Mouse (Mus musculus) hindbrain, embryonic 12.5 days (tissue): ENCODE data around the gene Ppp1r16b. TPM values are rescaled to one million over a fixed set of nuclear protein-coding genes. Genes with fewer than 3 reads are reported as not detected.
"Not testable (repeated sequence)": the region's sequence is repeated elsewhere in the genome, so short reads cannot be mapped to it uniquely, and the experiment has no call there.

ENCODE experiments used
- ATAC-seq: fragments of 200-750 bp; cut with Nextera tagmentation; 2 replicates; pipeline ENCODE4 v1.8.0; 2017; ENCODE audit warnings: moderate TSS enrichment; ENCODE audit not compliant: low FRiP score
- H3K27ac ChIP-seq: fragments of 300-500 bp; sonication (generic); 2 replicates; pipeline ENCODE4 v1.5.1; 2016; ENCODE audit warnings: mild to moderate bottlenecking
- H3K27me3 ChIP-seq: fragments of 300-500 bp; sonication (generic); 2 replicates; pipeline ENCODE4 v1.6.1; 2016; ENCODE audit warnings: mild to moderate bottlenecking
- H3K36me3 ChIP-seq: fragments of 300-500 bp; sonication (generic); 2 replicates; pipeline ENCODE4 v1.6.1; 2016; ENCODE audit warnings: mild to moderate bottlenecking
- H3K4me1 ChIP-seq: fragments of 300-500 bp; sonication (generic); 2 replicates; pipeline ENCODE4 v1.6.1; 2016
- H3K4me2 ChIP-seq: fragments of 300-500 bp; sonication (generic); replicated peaks from 2 replicates; pipeline ENCODE4 v1.6.1; 2016; ENCODE audit warnings: mild to moderate bottlenecking
- H3K4me3 ChIP-seq: fragments of 300-500 bp; sonication (generic); 2 replicates; pipeline ENCODE4 v1.5.1; 2016; ENCODE audit warnings: mild to moderate bottlenecking
- H3K9ac ChIP-seq: fragments of 300-500 bp; sonication (generic); 2 replicates; pipeline ENCODE4 v1.6.1; 2016; ENCODE audit warnings: mild to moderate bottlenecking, moderate library complexity
- H3K9me3 ChIP-seq: fragments of 300-500 bp; sonication (generic); replicated peaks from 2 replicates; pipeline ENCODE4 v1.6.1; 2016; ENCODE audit warnings: mild to moderate bottlenecking
- WGBS: fragments of 180-500 bp; shearing (Covaris S2); methylation state at CpG from one replicate; pipeline ENCODE4 v1.1.7; 2016; 5-methylcytosine and 5-hydroxymethylcytosine counted together
- polyA plus RNA-seq: library from polyadenylated mRNA; unstranded; fragments of >200 nt; fragmentation: Nextera tagmentation; extraction: Ambion mirVana; gene quantifications from 2 replicates; pipeline ENCODE4 v1.2.1, GENCODE M21; 2016

The Ppp1r16b gene
- polyA plus RNA-seq, 1 experiment from 2014 or later: 3.7 TPM

DNA sequence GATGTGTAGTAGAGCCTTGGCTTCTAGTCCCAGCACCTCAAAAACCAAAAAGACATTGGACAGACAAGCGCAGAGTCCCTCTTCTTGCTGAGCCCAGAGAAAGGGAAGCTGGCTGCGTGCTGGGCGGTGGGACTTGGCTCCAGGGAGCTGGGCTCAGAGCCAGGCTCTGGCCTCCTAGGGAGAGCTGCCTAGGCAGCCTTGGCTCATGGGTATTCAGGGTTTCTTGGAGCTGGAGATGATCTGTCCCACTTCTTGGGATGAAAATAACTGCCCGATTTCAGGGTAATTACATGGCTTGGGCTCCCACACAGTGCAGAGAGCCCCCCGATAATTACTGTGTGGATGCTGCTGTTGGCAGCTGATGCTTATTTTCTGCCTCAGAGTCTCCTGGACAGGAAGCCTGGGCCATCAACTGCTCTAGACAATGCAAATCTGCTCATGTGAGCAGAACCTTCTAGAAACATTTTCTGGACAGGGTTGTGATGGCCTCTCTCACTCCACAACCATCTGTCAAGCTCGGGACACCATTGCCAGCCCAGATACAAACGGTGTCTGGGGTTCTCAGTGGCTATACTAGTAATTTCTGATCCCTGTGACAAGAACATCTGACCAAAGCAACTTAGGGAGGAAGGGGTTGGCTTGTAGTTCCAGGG, 69.4 kb downstream of the Ppp1r16b start:
- H3K4me1 ChIP-seq: peaks cover 5% of the 10 kb centered on the region; the same call in 1 of the 2 replicates
- no peak for ATAC-seq

GRCm38 (mm10) chr2:158735340-158735739, 70.1 kb downstream of the Ppp1r16b start:
- no peaks in the 10 kb centered on the region; the same call in 1 of the 2 replicates for H3K27me3 ChIP-seq
- peaks cover 5% of the 10 kb centered on the region; the same call in 1 of the 2 replicates for H3K4me1 ChIP-seq
- no peak for ATAC-seq
- H3K4me2 ChIP-seq: no peak overlapping the region
- WGBS: 93% methylated on average over 8 of the region's 8 CpGs
- no peak overlapping the region for H3K9ac ChIP-seq
- no peak overlapping the region for H3K4me3 ChIP-seq
- no peak overlapping the region for H3K27ac ChIP-seq
- H3K36me3 ChIP-seq: no peaks in the 10 kb centered on the region
- 0 out of 2 replicates have a peak, but pooled peaks cover 4% of the 10 kb centered on the region for H3K9me3 ChIP-seq

More for the DNA sequence above, 69.4 kb downstream of the Ppp1r16b start:
- Histone ChIP-seq H3K9me3 (0 out of 2 replicates have a peak, but pooled peaks cover 4% of the 10 kb centered on the region), H3K36me3 (no peaks in the 10 kb centered on the region), H3K4me3 (no peak overlapping the region), H3K27ac (no peak overlapping the region), H3K4me2 (no peak overlapping the region), H3K9ac (no peak overlapping the region), H3K27me3 (no peaks in the 10 kb centered on the region; the same call in 1 of the 2 replicates)
- 82% methylated on average over 7 of the region's 7 CpGs for WGBS

GRCm38 (mm10) chr2:158736247-158736646, 71.0 kb downstream of the Ppp1r16b start:
- not testable (repeated sequence) for H3K9ac ChIP-seq, H3K4me3 ChIP-seq, H3K27ac ChIP-seq, H3K36me3 ChIP-seq, H3K4me2 ChIP-seq, H3K9me3 ChIP-seq, ATAC-seq, H3K27me3 ChIP-seq, H3K4me1 ChIP-seq
- WGBS: 84% methylated on average over 4 of the region's 4 CpGs

DNA sequence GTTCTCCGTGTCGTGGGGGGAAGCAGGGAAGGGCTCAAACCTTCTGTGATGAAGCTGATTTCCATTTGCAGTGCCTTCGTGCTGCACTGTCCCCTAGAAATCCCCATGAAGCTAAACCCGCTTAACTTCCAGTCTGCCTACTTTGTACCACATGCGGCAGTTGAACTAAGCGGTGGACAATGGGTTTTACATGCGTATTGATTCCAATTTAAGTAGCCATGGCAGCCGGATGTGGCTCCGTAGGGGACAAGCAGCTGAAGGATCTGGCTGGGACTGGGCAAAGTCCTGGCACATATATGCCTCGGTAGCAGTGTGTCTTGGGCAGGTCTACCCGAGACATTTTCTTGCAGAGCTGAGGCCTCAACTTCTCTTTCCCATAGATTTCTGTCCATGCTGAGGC, 73.4 kb downstream of the Ppp1r16b start:
- H3K4me3 ChIP-seq: no peak overlapping the region
- peaks cover 8% of the 10 kb centered on the region; the same call in 1 of the 2 replicates for H3K9me3 ChIP-seq
- 54% methylated on average over 11 of the region's 11 CpGs for WGBS
- ATAC-seq: peak; percentile 41; the same call in 1 of the 2 replicates
- peaks cover 9% of the 10 kb centered on the region for H3K4me1 ChIP-seq
- no peak overlapping the region for H3K9ac ChIP-seq
- H3K27me3 ChIP-seq: no peaks in the 10 kb centered on the region; the same call in 1 of the 2 replicates
- H3K36me3 ChIP-seq: no peaks in the 10 kb centered on the region
- no peak overlapping the region for H3K27ac ChIP-seq
- H3K4me2 ChIP-seq: 0 out of 2 replicates have a peak overlapping the region, but pooled peaks have one; percentile 6

DNA sequence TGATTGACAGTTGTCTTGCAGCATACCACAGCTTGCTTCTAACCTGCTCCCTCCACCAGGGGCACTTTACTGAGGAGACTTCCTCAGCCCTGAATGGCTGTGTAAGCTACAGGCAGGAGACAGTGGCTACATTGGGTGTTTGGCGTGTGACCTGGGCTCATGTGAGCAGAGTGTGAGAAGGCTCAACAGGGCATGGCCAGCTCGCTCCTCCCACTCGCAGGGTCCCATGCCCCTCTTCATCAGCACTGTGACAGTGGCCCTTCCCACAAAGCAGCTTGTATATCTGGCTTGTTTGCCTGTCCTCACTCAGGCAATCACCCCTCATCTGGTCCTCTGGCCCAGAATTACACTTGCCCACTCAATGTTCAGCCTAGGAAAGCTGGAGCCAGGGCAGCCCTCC, 73.9 kb downstream of the Ppp1r16b start:
- Histone ChIP-seq H3K4me3 (no peak overlapping the region), H3K9me3 (peaks cover 8% of the 10 kb centered on the region; the same call in 1 of the 2 replicates), H3K27ac (no peak overlapping the region), H3K4me2 (no peak overlapping the region), H3K4me1 (peaks cover 9% of the 10 kb centered on the region), H3K36me3 (no peaks in the 10 kb centered on the region), H3K27me3 (no peaks in the 10 kb centered on the region), H3K9ac (no peak overlapping the region)
- no peak for ATAC-seq
- 75% methylated on average over 3 of the region's 3 CpGs for WGBS

GRCm38 (mm10) chr2:158741011-158741501, 75.9 kb downstream of the Ppp1r16b start:
- ATAC-seq: peak; percentile 55

GRCm38 (mm10) chr2:158742431-158742830, 77.2 kb downstream of the Ppp1r16b start:
- no peak overlapping the region for H3K4me3 ChIP-seq
- peaks cover 14% of the 10 kb centered on the region for H3K4me1 ChIP-seq
- no peak for ATAC-seq

More at GRCm38 (mm10) chr2:158741011-158741501, 75.9 kb downstream of the Ppp1r16b start:
- WGBS: 35% methylated on average over 9 of the region's 9 CpGs
- Histone ChIP-seq H3K9ac (no peak overlapping the region), H3K4me2 (no peak overlapping the region), H3K27me3 (no peaks in the 10 kb centered on the region), H3K27ac (no peak overlapping the region), H3K9me3 (peaks cover 8% of the 10 kb centered on the region; the same call in 1 of the 2 replicates), H3K4me1 (peaks cover 14% of the 10 kb centered on the region), H3K4me3 (no peak overlapping the region), H3K36me3 (no peaks in the 10 kb centered on the region)

DNA sequence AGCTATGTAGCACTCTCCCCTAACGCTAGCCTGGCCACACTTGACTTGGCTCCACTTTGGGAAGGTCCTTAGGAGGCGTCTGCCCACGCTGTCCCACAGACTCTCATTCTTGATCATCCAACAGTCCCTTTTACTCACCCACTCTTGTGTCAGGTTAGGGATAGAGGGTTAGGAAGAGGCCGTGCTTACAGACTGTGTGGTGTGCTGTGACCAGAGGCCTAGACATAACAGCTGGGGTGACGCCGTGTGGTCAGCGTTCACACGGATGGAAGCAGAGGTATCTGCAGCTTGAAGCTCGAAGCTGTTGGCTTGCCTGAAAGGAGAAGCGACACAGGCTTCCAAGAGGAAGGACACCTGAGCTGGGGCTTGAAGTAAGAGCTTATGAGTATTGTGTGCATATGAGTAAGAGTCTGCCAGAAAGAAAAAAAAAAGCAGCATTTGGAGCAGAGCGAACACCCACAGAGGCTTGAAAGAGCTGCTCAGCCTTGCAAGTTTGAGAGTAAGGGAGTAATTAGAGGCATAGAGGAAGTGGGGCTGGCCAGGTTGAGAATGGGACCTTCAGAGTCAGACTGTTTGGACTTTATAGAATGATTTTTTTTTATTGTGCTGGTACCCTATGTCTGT, 78.4 kb downstream of the Ppp1r16b start:
- Histone ChIP-seq H3K27ac (no peak overlapping the region), H3K9me3 (peaks cover 4% of the 10 kb centered on the region; the same call in 1 of the 2 replicates), H3K4me3 (no peak overlapping the region), H3K4me1 (peaks cover 10% of the 10 kb centered on the region), H3K36me3 (no peaks in the 10 kb centered on the region), H3K27me3 (0 out of 2 replicates have a peak, but pooled peaks cover 3% of the 10 kb centered on the region), H3K4me2 (no peak overlapping the region), H3K9ac (no peak overlapping the region)
- no peak for ATAC-seq
- 93% methylated on average over 11 of the region's 11 CpGs for WGBS

More at GRCm38 (mm10) chr2:158742431-158742830, 77.2 kb downstream of the Ppp1r16b start:
- Histone ChIP-seq H3K9ac (no peak overlapping the region), H3K36me3 (no peaks in the 10 kb centered on the region), H3K27me3 (0 out of 2 replicates have a peak, but pooled peaks cover 3% of the 10 kb centered on the region), H3K27ac (no peak overlapping the region), H3K4me2 (no peak overlapping the region), H3K9me3 (peaks cover 4% of the 10 kb centered on the region; the same call in 1 of the 2 replicates)
- WGBS: 76% methylated on average over 5 of the region's 5 CpGs

DNA sequence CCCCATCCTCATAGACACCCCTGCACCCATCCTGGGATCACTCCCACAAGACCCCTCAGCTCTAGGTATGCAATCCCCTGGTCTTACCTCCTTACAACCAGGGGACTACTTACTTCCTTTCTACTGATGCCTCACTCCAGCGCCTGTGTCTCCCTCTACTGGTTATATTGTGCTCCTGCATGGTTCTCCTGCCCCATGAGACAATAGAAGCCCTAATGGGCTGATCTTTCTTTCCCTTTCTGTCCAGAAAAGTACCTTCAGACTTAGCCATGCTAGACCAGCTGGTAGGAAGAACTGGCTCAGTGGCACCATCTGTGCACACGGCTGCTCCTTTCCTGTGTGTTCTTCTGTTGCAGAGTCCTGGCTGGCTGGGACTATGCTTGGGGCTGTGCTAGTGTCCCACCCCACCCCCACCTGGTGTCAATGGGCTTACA, 79.9 kb downstream of the Ppp1r16b start:
- Histone ChIP-seq H3K27me3 (0 out of 2 replicates have a peak, but pooled peaks cover 3% of the 10 kb centered on the region), H3K27ac (no peak overlapping the region), H3K36me3 (no peaks in the 10 kb centered on the region), H3K4me2 (no peak overlapping the region), H3K9me3 (peaks cover 4% of the 10 kb centered on the region; the same call in 1 of the 2 replicates), H3K4me3 (no peak overlapping the region), H3K9ac (no peak overlapping the region), H3K4me1 (peaks cover 9% of the 10 kb centered on the region)
- WGBS: 28% methylated on average over 2 of the region's 2 CpGs
- no peak for ATAC-seq

- 79% methylated on average over 11 of the region's 11 CpGs for WGBS
- Histone ChIP-seq H3K27me3 (0 out of 2 replicates have a peak, but pooled peaks cover 3% of the 10 kb centered on the region), H3K4me2 (no peak overlapping the region), H3K9ac (no peak overlapping the region), H3K4me3 (no peak overlapping the region), H3K4me1 (peaks cover 9% of the 10 kb centered on the region), H3K27ac (no peak overlapping the region), H3K36me3 (no peaks in the 10 kb centered on the region), H3K9me3 (peaks cover 4% of the 10 kb centered on the region; the same call in 1 of the 2 replicates)
- ATAC-seq: no peak
Observed at GRCm38 (mm10) chr2:158746164-158746563, 81.0 kb downstream of the Ppp1r16b start.

- no peaks in the 10 kb centered on the region for H3K36me3 ChIP-seq
- no peak overlapping the region for H3K4me2 ChIP-seq
- 86% methylated on average over 9 of the region's 9 CpGs for WGBS
- H3K9me3 ChIP-seq: no peaks in the 10 kb centered on the region
- 0 out of 2 replicates have a peak, but pooled peaks cover 5% of the 10 kb centered on the region for H3K4me1 ChIP-seq
- H3K4me3 ChIP-seq: no peak overlapping the region
- no peak overlapping the region for H3K9ac ChIP-seq
- no peak overlapping the region for H3K27ac ChIP-seq
- H3K27me3 ChIP-seq: 0 out of 2 replicates have a peak, but pooled peaks cover 3% of the 10 kb centered on the region
- no peak for ATAC-seq
Observed at GRCm38 (mm10) chr2:158749366-158749765, 84.2 kb downstream of the Ppp1r16b start.

- Histone ChIP-seq H3K4me2 (no peak overlapping the region), H3K27ac (no peak overlapping the region), H3K36me3 (no peaks in the 10 kb centered on the region), H3K4me1 (no peaks in the 10 kb centered on the region), H3K9ac (no peak overlapping the region), H3K4me3 (no peak overlapping the region), H3K9me3 (no peaks in the 10 kb centered on the region), H3K27me3 (no peaks in the 10 kb centered on the region)
- 76% methylated on average over 2 of the region's 2 CpGs for WGBS
- ATAC-seq: no peak
Observed at GRCm38 (mm10) chr2:158760231-158760630, 95.0 kb downstream of the Ppp1r16b start.
